Mouse (Mus musculus) heart, embryonic 10.5 days (tissue): Measurements from ENCODE around the gene Mast4. TPM values are rescaled to one million over a fixed set of nuclear protein-coding genes. Genes with fewer than 3 reads are reported as not detected.
A peak's percentile ranks its signal among the peaks of the same experiment; 100 is the strongest.

Experiments used
- DNase-seq: peaks from one replicate; pipeline ENCODE4 v3.0.0-alpha.2; 2017; ENCODE audit warnings: low spot score
- H3K27ac ChIP-seq: fragments of 300-500 bp; sonication (generic); 2 replicates; pipeline ENCODE4 v1.5.1; 2016; ENCODE audit warnings: mild to moderate bottlenecking
- H3K27me3 ChIP-seq: fragments of 300-500 bp; sonication (generic); 2 replicates; pipeline ENCODE4 v1.6.1; 2016; ENCODE audit warnings: mild to moderate bottlenecking; ENCODE audit not compliant: poor library complexity, insufficient read depth, severe bottlenecking
- H3K36me3 ChIP-seq: fragments of 300-500 bp; sonication (generic); 2 replicates; pipeline ENCODE4 v1.6.1; 2016; ENCODE audit warnings: mild to moderate bottlenecking, moderate library complexity
- H3K4me1 ChIP-seq: fragments of 300-500 bp; sonication (generic); 2 replicates; pipeline ENCODE4 v1.6.1; 2016; ENCODE audit warnings: mild to moderate bottlenecking
- H3K4me3 ChIP-seq: fragments of 300-500 bp; sonication (generic); 2 replicates; pipeline ENCODE4 v1.5.1; 2016; ENCODE audit warnings: mild to moderate bottlenecking, moderate library complexity
- H3K9me3 ChIP-seq: fragments of 300-500 bp; sonication (generic); 2 replicates; pipeline ENCODE4 v1.6.1; 2016; ENCODE audit warnings: mild to moderate bottlenecking, moderate library complexity
- WGBS: fragments of 180-500 bp; shearing (Covaris S2); methylation state at CpG from one replicate; pipeline ENCODE4 v1.1.7; 2016; 5-methylcytosine and 5-hydroxymethylcytosine counted together
- polyA plus RNA-seq: library from polyadenylated mRNA; unstranded; fragments of >200 nt; fragmentation: Nextera tagmentation; extraction: Ambion mirVana; gene quantifications from 2 replicates; pipeline ENCODE4 v1.2.1, GENCODE M21; 2016

Mast4 gene
- polyA plus RNA-seq, 1 experiment from 2014 or later = 33.2 TPM

DNA sequence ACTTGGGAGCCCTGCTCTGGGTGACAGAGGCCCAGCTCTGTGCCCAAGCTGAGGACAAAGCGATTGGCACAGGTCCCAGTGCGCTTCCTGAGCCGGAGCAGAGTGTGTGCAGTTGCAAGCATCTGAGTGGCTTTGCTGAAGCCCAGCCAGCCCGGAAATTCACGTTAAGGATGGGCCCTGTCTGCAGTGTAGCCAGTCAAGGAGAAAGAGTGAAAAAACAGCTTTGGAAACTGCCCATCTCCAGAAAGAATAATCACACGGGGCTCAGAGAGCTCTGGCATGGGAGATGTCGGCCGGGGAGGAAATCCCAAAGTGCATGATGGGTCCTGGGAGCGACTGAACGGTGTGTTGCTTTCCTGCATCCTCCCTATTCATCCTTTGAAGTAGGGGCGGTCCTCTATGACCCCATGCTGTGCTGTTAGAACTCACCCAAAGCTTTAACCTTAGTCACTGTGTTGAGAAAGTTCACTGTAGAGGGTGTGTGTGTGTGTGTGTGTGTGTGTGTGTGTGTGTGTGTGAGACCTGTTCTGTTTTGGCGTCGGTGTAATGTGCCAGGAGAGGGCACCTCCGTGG is 635.5 kb downstream of the Mast4 start:
- H3K4me1 ChIP-seq = peaks cover 11% of the 10 kb centered on the region
- peak overlapping the region; percentile 69; the same call in 1 of the 2 replicates for H3K27ac ChIP-seq
- WGBS = 47% methylated on average over 14 of the region's 14 CpGs
- peak overlapping the region; percentile 19; the same call in 1 of the 2 replicates for H3K4me3 ChIP-seq
- DNase-seq = no peak
- no peaks in the 10 kb centered on the region for H3K36me3 ChIP-seq
- no peaks in the 10 kb centered on the region for H3K9me3 ChIP-seq
- H3K27me3 ChIP-seq = no peaks in the 10 kb centered on the region

DNA sequence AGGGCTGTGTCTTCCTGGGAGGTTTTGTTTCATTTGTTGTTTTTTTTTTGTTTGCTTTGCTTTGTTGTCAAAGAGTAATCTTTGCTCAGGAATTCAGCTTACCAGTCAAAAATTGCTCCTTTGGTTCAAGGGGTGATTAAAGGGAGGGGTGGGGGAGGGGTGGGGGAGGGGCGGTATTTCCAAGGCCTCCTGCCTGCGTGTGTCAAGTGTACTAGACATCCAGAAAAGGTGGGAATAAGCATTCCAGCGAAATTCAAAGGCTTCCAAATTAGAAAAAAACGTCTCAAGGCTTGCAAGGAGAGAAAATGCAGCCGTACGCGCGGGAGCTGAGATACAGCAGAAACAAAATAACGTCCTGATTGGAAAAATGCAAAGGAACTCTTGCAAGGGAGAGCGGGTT is 636.0 kb downstream of the Mast4 start:
- Histone ChIP-seq H3K27me3 (no peaks in the 10 kb centered on the region), H3K4me3 (peak overlapping the region; percentile 19; the same call in 1 of the 2 replicates), H3K9me3 (no peaks in the 10 kb centered on the region), H3K36me3 (no peaks in the 10 kb centered on the region), H3K27ac (peak overlapping the region; percentile 69; the same call in 1 of the 2 replicates), H3K4me1 (peaks cover 11% of the 10 kb centered on the region)
- WGBS = 36% methylated on average over 10 of the region's 10 CpGs
- no peak for DNase-seq

DNA sequence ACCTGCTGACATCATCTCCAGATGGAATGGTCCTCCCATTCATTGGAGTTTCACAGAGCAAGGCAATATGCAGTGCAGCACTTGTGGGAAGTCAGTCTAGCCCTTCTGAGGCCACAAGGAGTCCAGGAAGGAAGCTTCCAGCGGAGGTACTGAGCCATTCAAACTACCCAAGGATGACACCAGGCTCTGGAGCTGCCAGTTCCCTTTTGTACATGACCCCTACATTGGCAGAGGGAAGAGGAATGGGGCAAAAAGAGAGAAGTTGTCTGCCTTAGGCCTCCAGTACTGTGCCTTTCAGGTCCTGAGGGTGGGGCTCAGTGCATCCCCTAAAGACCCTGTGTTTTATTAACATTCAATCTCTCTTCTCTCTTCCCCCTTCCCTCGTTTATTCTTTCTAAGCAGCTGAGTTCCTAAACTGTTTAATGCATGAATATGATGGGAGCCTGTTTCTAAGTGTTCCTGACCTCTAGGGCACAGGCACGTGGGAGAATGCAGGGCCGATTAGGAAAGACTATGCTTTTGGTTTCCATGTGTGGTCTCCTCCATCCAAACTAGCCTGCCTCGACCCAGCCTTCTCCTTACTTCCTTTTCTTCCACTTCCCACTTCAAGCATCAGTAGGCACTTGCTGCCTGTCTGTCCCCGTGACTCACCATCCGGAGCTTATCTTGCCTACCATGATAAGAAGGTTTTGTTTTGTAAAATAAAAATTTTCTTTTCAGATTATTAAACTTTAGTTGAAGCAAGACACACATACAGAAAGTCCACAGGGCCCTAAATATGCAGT is 639.0 kb downstream of the Mast4 start:
- H3K27me3 ChIP-seq = no peaks in the 10 kb centered on the region
- peaks cover 26% of the 10 kb centered on the region for H3K4me1 ChIP-seq
- no peak overlapping the region for H3K4me3 ChIP-seq
- no peak overlapping the region for H3K27ac ChIP-seq
- H3K9me3 ChIP-seq = no peaks in the 10 kb centered on the region
- WGBS = 63% methylated on average over 7 of the region's 7 CpGs
- no peaks in the 10 kb centered on the region for H3K36me3 ChIP-seq
- no peak for DNase-seq

DNA sequence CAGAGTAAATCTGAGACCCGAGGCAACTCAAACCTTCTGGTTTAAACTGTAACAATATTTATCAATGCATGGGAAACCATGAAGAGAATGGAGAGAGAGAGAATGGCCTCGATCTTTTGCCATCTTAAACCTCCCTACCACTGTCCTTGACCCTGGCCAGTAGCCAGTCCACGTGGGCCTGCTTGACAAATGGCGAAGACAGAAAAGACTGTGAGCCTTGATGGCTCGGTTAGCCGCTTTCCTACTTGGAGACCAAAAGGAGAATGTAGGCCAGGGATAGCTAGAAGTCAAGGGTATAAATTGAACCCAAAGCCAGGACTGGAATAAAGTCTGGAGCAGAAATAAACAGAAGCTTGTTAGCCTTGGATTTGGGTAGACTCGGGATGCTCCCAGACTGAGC is 640.1 kb downstream of the Mast4 start:
- Histone ChIP-seq H3K4me1 (peaks cover 26% of the 10 kb centered on the region), H3K27me3 (no peaks in the 10 kb centered on the region), H3K9me3 (no peaks in the 10 kb centered on the region), H3K4me3 (no peak overlapping the region), H3K27ac (no peak overlapping the region), H3K36me3 (no peaks in the 10 kb centered on the region)
- DNase-seq = no peak
- 90% methylated on average over 7 of the region's 7 CpGs for WGBS

DNA sequence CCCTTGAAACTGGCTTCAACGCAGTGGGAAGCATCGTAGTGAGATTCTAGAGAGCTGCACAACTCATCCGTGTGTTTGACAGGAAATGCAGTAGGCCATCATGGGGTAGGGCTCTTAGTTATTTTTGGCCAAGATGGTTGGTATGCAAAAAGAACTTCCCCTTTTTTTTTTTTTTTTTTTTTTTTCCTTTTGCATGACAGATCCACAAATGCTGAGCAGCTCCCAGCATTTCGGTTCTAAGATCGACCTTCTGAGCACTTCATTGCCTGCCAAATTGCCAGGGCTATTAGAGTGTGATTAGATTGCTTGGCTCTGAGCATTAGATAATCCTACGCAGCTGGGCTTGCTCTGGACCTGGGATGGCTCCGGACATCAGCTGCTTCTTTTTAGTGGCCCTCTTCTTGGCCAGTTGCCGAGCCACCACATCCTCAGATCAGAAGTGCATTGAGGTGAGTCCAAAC is 640.9 kb downstream of the Mast4 start, which contains the start of gene Cd180:
TSS of gene Cd180 (plus strand) at position 218 of the 461 bp plus-strand sequence.
- Histone ChIP-seq H3K36me3 (no peaks in the 10 kb centered on the region), H3K9me3 (no peaks in the 10 kb centered on the region), H3K27me3 (no peaks in the 10 kb centered on the region), H3K27ac (peak within 1 kb of the TSS; percentile 22; the same call in 1 of the 2 replicates), H3K4me3 (no peak within 1 kb of the TSS), H3K4me1 (peaks cover 18% of the 10 kb centered on the region)
- DNase-seq = no peak
- 75% methylated on average over 8 of the region's 8 CpGs for WGBS

DNA sequence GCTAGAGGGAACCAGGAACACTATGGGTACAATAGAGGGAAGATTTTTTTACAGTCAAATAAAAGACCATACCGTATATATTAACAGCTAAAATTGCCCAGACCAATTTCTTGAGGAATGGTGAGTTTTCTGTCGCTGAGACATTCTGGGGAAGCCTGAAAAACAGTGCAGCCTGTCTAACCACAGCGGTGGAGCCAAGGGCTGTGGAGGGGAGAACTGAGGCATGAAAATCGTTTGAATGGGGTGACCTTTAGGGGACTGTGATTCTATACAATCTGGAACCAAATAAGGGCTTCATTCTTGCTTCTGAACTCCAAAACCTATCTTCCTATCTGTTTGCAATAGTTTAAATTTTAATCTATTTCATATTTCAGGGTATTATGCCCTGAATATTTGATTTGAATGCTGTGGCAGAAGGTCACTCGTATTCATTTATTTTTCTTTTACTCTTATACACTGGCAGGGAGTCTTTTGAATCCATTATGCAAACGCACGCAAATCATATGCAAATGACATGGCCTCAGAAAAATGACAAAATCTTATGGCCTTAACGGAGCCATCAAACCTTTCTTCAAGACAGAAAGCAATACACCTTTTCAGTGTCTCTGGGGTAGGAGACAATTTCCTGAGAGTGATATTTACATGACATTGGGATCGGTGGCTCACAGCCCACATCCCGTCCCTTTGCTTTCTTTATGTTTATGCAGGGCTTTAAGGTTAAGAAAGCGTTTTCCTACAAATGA is 642.7 kb downstream of the Mast4 start:
- Histone ChIP-seq H3K36me3 (no peaks in the 10 kb centered on the region), H3K9me3 (no peaks in the 10 kb centered on the region), H3K27ac (no peak overlapping the region), H3K27me3 (no peaks in the 10 kb centered on the region), H3K4me3 (no peak overlapping the region), H3K4me1 (peaks cover 17% of the 10 kb centered on the region; the same call in 1 of the 2 replicates)
- no peak for DNase-seq
- WGBS = 74% methylated on average over 11 of the region's 11 CpGs

DNA sequence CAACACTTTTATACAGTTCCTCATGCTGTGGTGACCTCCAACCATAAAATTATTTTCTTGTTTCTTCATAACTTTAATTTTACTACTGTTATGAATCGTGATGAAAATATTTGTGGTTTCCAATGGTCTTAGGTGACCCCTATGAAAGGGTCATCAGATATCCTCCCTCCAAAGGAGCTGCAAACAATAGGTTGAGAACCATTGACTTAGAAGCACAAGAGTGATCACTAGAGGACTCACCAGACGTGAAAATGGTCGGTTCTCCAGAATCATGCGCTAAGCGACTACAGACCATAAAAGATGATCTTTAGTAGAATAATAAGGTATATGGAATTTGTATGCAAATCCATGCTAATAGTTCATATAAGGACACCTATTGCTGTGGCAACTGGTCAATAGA is 644.1 kb downstream of the Mast4 start:
- Histone ChIP-seq H3K4me3 (no peak overlapping the region), H3K27ac (no peak overlapping the region), H3K27me3 (no peaks in the 10 kb centered on the region), H3K4me1 (peaks cover 17% of the 10 kb centered on the region; the same call in 1 of the 2 replicates), H3K36me3 (no peaks in the 10 kb centered on the region), H3K9me3 (no peaks in the 10 kb centered on the region)
- WGBS = 83% methylated on average over 5 of the region's 5 CpGs
- no peak for DNase-seq

DNA sequence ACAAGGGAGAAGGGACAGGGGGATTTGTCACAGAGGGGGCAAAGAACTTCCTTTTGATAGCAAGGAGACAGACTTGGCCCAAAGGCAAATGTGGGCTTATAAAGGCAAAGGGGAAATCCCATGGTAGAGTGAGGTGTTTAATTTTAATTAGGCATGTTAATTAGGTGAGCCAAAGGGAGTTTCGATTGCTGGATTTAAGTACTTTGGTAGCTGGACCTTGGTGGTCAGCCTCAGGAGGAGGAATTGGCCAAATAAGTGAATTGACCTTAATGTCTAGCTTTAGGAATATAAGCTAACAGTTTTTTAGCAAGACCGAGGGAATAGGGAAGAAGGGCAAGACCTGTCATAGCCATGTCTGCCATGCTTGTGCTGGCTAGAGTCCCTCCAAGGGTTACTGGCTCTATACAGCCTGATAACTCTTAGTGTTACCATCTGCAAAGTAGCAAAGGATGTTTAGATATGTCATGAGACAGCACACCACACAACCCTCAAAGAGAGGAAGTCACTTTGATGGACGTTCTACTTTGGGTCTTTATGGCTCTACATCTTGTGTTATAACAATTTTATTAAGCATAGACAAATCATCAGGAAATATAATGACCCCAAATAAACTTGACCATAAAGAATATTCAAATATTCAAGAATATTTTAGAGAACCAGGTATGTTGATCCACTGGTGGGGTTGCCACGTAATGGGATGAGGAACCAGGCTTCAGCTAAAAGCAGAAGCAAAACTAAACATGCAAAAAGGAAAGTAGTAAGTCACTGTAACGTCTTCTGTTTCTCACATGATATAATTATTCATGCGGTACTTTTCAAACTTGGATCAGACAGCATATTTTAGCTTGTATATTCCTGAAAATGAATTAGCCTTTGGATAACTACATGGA is 644.9 kb downstream of the Mast4 start:
- Histone ChIP-seq H3K4me3 (no peak overlapping the region), H3K27me3 (no peaks in the 10 kb centered on the region), H3K36me3 (no peaks in the 10 kb centered on the region), H3K27ac (no peak overlapping the region), H3K4me1 (peaks cover 14% of the 10 kb centered on the region; the same call in 1 of the 2 replicates), H3K9me3 (no peaks in the 10 kb centered on the region)
- DNase-seq = no peak
- WGBS = 79% methylated on average over 6 of the region's 6 CpGs

DNA sequence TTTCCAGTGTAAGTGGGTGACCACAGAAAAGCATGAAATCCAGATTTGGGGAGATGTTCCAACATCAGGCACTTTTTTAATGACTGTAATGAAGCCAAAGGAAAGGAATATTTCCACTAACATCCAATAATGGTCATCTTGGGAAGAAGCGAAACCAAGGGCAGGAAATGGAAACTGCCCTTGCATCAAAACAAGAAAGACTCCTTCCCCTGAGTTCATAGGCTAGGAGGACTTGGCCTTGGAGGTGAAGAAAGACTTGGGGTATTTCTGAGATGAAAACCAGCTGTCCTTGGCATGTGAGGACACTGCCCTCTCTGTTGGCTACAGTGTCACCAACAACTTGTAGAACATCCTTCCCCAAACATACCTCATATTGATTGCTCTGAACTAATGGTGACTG is 646.2 kb downstream of the Mast4 start:
- WGBS = 91% methylated on average over 1 of the region's 1 CpGs
- H3K27me3 ChIP-seq = no peaks in the 10 kb centered on the region
- no peaks in the 10 kb centered on the region for H3K36me3 ChIP-seq
- no peaks in the 10 kb centered on the region for H3K9me3 ChIP-seq
- H3K4me3 ChIP-seq = no peak overlapping the region
- H3K27ac ChIP-seq = no peak overlapping the region
- no peak for DNase-seq
- peaks cover 13% of the 10 kb centered on the region; the same call in 1 of the 2 replicates for H3K4me1 ChIP-seq

DNA sequence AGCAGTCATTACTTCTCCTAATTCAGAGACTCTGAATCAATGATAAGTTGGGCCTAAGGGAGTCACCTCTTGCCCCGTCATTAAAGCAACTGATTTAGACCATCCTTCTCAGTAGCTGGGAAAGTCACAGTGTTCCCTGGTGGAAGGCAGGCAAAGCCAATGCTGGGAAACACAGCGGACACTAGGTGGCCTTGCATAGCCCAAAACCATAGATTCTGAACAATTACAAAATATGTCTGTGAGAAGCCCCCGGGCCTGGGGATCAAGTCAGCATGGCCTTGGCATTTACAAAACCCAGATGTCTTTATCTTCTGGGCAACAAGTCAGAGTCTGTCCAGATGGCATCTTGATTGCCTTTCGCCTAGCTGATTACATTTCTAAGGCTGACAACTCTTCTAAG is 649.4 kb downstream of the Mast4 start:
- H3K27ac ChIP-seq = no peak overlapping the region
- H3K9me3 ChIP-seq = no peaks in the 10 kb centered on the region
- 67% methylated on average over 4 of the region's 4 CpGs for WGBS
- H3K4me1 ChIP-seq = no peaks in the 10 kb centered on the region
- no peaks in the 10 kb centered on the region for H3K36me3 ChIP-seq
- DNase-seq = no peak
- no peak overlapping the region for H3K4me3 ChIP-seq
- no peaks in the 10 kb centered on the region for H3K27me3 ChIP-seq
